Comparison of ENCODE assay signal across 27 mouse cellular contexts in the genomic region with DNA sequence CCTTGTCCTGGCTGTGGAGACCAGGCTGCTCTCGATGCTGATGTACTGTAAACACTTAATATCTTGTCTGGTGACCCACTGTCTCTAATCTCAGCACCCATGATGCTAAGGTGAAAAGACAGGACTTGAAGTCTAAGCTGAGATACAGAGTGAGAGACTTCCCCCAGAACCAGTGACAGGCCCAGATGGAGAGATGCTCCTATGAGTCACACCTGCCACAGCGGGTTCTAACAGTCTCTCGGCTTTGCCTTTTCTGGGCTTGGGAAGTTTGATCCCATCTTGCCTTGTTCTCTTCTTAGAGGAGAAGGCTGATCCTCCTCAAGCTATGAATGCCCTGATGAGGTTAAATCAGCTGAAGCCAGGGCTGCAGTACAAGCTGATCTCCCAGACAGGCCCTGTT.
"Had no signal": no experiment of that assay in that cellular context is flagged by ENCODE, and none has a peak within 500 bp of the region (broad histone marks: within the 10 kb centered on the region; RNA-seq: fewer than 3 reads in every experiment).

No protein-coding gene starts in this region.

- H3K27ac ChIP-seq: embryonic facial prominence, embryonic 10.5 days; embryonic facial prominence, embryonic 12.5 days; embryonic facial prominence, embryonic 13.5 days; embryonic facial prominence, embryonic 15.5 days; forebrain, embryonic 10.5 days; forebrain, embryonic 12.5 days; forebrain, embryonic 13.5 days; forebrain, embryonic 15.5 days; gastrocnemius, adult 2 months; heart, adult 2 months had no signal

- H3K4me3 ChIP-seq: embryonic facial prominence, embryonic 10.5 days; embryonic facial prominence, embryonic 12.5 days; embryonic facial prominence, embryonic 13.5 days; embryonic facial prominence, embryonic 15.5 days; erythroblast, embryonic 14.5 days; forebrain, embryonic 10.5 days; forebrain, embryonic 12.5 days; forebrain, embryonic 13.5 days; forebrain, embryonic 15.5 days; gastrocnemius, adult 2 months; heart, adult 2 months had no signal

- DNase-seq: cerebellum, adult 8-10 months; cerebellum, adult 9-10 months; cerebellum, adult 9-11 months; cerebellum, postnatal 10 days; cerebellum, postnatal 14 days; cerebellum, postnatal 25 days; cerebellum, postnatal 36 days; embryo, embryonic 11 days; forebrain, postnatal 0 days; gastrocnemius, adult 2 months; gastrocnemius, postnatal 10 days; gastrocnemius, postnatal 14 days; gastrocnemius, postnatal 25 days; gastrocnemius, postnatal 36 days; heart, adult 18-20 months; heart, adult 2 months had no signal

- H3K9me3 ChIP-seq: embryonic facial prominence, embryonic 10.5 days; embryonic facial prominence, embryonic 12.5 days; embryonic facial prominence, embryonic 13.5 days; embryonic facial prominence, embryonic 15.5 days; forebrain, embryonic 10.5 days; forebrain, embryonic 12.5 days; forebrain, embryonic 13.5 days; forebrain, embryonic 15.5 days had no signal

- H3K27me3 ChIP-seq: embryonic facial prominence, embryonic 12.5 days; embryonic facial prominence, embryonic 13.5 days; embryonic facial prominence, embryonic 15.5 days; forebrain, embryonic 12.5 days; forebrain, embryonic 13.5 days; forebrain, embryonic 15.5 days had no signal

- H3K4me2 ChIP-seq: embryonic facial prominence, embryonic 12.5 days; embryonic facial prominence, embryonic 13.5 days; embryonic facial prominence, embryonic 15.5 days; forebrain, embryonic 12.5 days; forebrain, embryonic 13.5 days; forebrain, embryonic 15.5 days had no signal

- H3K4me1 ChIP-seq: embryonic facial prominence, embryonic 10.5 days; embryonic facial prominence, embryonic 12.5 days; embryonic facial prominence, embryonic 13.5 days; embryonic facial prominence, embryonic 15.5 days; forebrain, embryonic 10.5 days; forebrain, embryonic 12.5 days; forebrain, embryonic 13.5 days; forebrain, embryonic 15.5 days had no signal

- H3K9ac ChIP-seq: embryonic facial prominence, embryonic 12.5 days; embryonic facial prominence, embryonic 13.5 days; embryonic facial prominence, embryonic 15.5 days; forebrain, embryonic 12.5 days; forebrain, embryonic 13.5 days; forebrain, embryonic 15.5 days; forebrain, postnatal 0 days had no signal

- ATAC-seq: forebrain, embryonic 13.5 days; forebrain, embryonic 14.5 days; forebrain, embryonic 15.5 days; forebrain, embryonic 16.5 days; forebrain, postnatal 0 days had no signal
